Mouse (Mus musculus): ENCODE measurements at regions not wholly inside any gene's neighbourhood (a gene's known extent, or its start where the extent isn't known, plus 50 kb on each side); places are given as distances from the start of the nearest gene placed in this dataset.

- H3K36me3 ChIP-seq (ENCODE audit: control insufficient read depth, insufficient read depth): no peaks in the 10 kb centered on the region
- no peaks in the 10 kb centered on the region for H3K27me3 ChIP-seq (ENCODE audit: control insufficient read depth, insufficient read depth, insufficient read length)
- no peaks in the 10 kb centered on the region for H3K79me2 ChIP-seq (ENCODE audit: control insufficient read depth, insufficient read depth)
- TF ChIP-seq MYOD1 (IDR thresholded peaks at IDR 0.05; ENCODE audit: control insufficient read depth, insufficient read length, low read depth) (no peak), USF1 (IDR thresholded peaks at IDR 0.05; ENCODE audit: low read depth) (no peak), MYOG (IDR thresholded peaks at IDR 0.05; ENCODE audit: control insufficient read depth, extremely low read depth, insufficient read length) (no peak), MAX (IDR thresholded peaks at IDR 0.05) (no peak), CTCF (IDR thresholded peaks at IDR 0.05; ENCODE audit: control insufficient read depth, insufficient read depth, insufficient read length) (no peak)
- H3ac ChIP-seq (ENCODE audit: control insufficient read depth, insufficient read length, low read depth): no peak overlapping the region
- H3K4me3 ChIP-seq (ENCODE audit: insufficient read depth, poor library complexity, severe bottlenecking): no peak overlapping the region
- no peaks in the 10 kb centered on the region for H3K79me3 ChIP-seq (ENCODE audit: low read depth)
These were observed 343.8 kb downstream of the Tmem161b start for GRCm38 (mm10) chr13:84565644-84566532.

GRCm38 (mm10) chr13:84566533-84566832, 344.4 kb downstream of the Tmem161b start:
- Histone ChIP-seq H3K36me3 (ENCODE audit: control insufficient read depth, insufficient read depth) (no peaks in the 10 kb centered on the region), H3K27me3 (ENCODE audit: control insufficient read depth, insufficient read depth, insufficient read length) (no peaks in the 10 kb centered on the region), H3K79me3 (ENCODE audit: low read depth) (no peaks in the 10 kb centered on the region), H3K4me3 (ENCODE audit: insufficient read depth, poor library complexity, severe bottlenecking) (no peak overlapping the region), H3K79me2 (ENCODE audit: control insufficient read depth, insufficient read depth) (no peaks in the 10 kb centered on the region), H3ac (ENCODE audit: control insufficient read depth, insufficient read length, low read depth) (no peak overlapping the region)
- no peak for TF ChIP-seq MAX (IDR thresholded peaks at IDR 0.05)
- no peak for TF ChIP-seq FOSL1 (IDR thresholded peaks at IDR 0.05; ENCODE audit: insufficient read depth, low read length, poor library complexity, severe bottlenecking)
- TF ChIP-seq CTCF (IDR thresholded peaks at IDR 0.05; ENCODE audit: control insufficient read depth, insufficient read depth, insufficient read length): no peak
- TF ChIP-seq USF1 (IDR thresholded peaks at IDR 0.05; ENCODE audit: low read depth): no peak
- no peak for TF ChIP-seq CEBPB (IDR thresholded peaks at IDR 0.05; ENCODE audit: low read depth)
- no peak for TF ChIP-seq MYOD1 (IDR thresholded peaks at IDR 0.05; ENCODE audit: control insufficient read depth, insufficient read length, low read depth)
- no peak for TF ChIP-seq MYOG (IDR thresholded peaks at IDR 0.05; ENCODE audit: control insufficient read depth, extremely low read depth, insufficient read length)

- Histone ChIP-seq H3K4me3 (ENCODE audit: insufficient read depth, poor library complexity, severe bottlenecking) (no peak overlapping the region), H3K27me3 (ENCODE audit: control insufficient read depth, insufficient read depth, insufficient read length) (no peaks in the 10 kb centered on the region), H3K79me3 (ENCODE audit: low read depth) (no peaks in the 10 kb centered on the region), H3K79me2 (ENCODE audit: control insufficient read depth, insufficient read depth) (no peaks in the 10 kb centered on the region), H3ac (ENCODE audit: control insufficient read depth, insufficient read length, low read depth) (no peak overlapping the region), H3K36me3 (ENCODE audit: control insufficient read depth, insufficient read depth) (no peaks in the 10 kb centered on the region)
- TF ChIP-seq CTCF (IDR thresholded peaks at IDR 0.05; ENCODE audit: control insufficient read depth, insufficient read depth, insufficient read length): no peak
- no peak for TF ChIP-seq FOSL1 (IDR thresholded peaks at IDR 0.05; ENCODE audit: insufficient read depth, low read length, poor library complexity, severe bottlenecking)
- TF ChIP-seq MYOG (IDR thresholded peaks at IDR 0.05; ENCODE audit: control insufficient read depth, extremely low read depth, insufficient read length): no peak
- TF ChIP-seq USF1 (IDR thresholded peaks at IDR 0.05; ENCODE audit: low read depth): no peak
- TF ChIP-seq MYOD1 (IDR thresholded peaks at IDR 0.05; ENCODE audit: control insufficient read depth, insufficient read length, low read depth): no peak
- no peak for TF ChIP-seq CEBPB (IDR thresholded peaks at IDR 0.05; ENCODE audit: low read depth)
- no peak for TF ChIP-seq MAX (IDR thresholded peaks at IDR 0.05)
These were observed 347.3 kb downstream of the Tmem161b start for GRCm38 (mm10) chr13:84569371-84569770.

GRCm38 (mm10) chr13:84570206-84570605, 348.1 kb downstream of the Tmem161b start:
- Histone ChIP-seq H3K36me3 (ENCODE audit: control insufficient read depth, insufficient read depth) (no peaks in the 10 kb centered on the region), H3K4me3 (ENCODE audit: insufficient read depth, poor library complexity, severe bottlenecking) (no peak overlapping the region), H3ac (ENCODE audit: control insufficient read depth, insufficient read length, low read depth) (no peak overlapping the region), H3K27me3 (ENCODE audit: control insufficient read depth, insufficient read depth, insufficient read length) (no peaks in the 10 kb centered on the region), H3K79me2 (ENCODE audit: control insufficient read depth, insufficient read depth) (no peaks in the 10 kb centered on the region), H3K79me3 (ENCODE audit: low read depth) (no peaks in the 10 kb centered on the region)
- no peak for TF ChIP-seq FOSL1 (IDR thresholded peaks at IDR 0.05; ENCODE audit: insufficient read depth, low read length, poor library complexity, severe bottlenecking)
- TF ChIP-seq MYOG (IDR thresholded peaks at IDR 0.05; ENCODE audit: control insufficient read depth, extremely low read depth, insufficient read length): no peak
- no peak for TF ChIP-seq USF1 (IDR thresholded peaks at IDR 0.05; ENCODE audit: low read depth)
- no peak for TF ChIP-seq CTCF (IDR thresholded peaks at IDR 0.05; ENCODE audit: control insufficient read depth, insufficient read depth, insufficient read length)
- TF ChIP-seq MAX (IDR thresholded peaks at IDR 0.05): no peak
- no peak for TF ChIP-seq CEBPB (IDR thresholded peaks at IDR 0.05; ENCODE audit: low read depth)
- no peak for TF ChIP-seq MYOD1 (IDR thresholded peaks at IDR 0.05; ENCODE audit: control insufficient read depth, insufficient read length, low read depth)

- no peaks in the 10 kb centered on the region for H3K27me3 ChIP-seq (ENCODE audit: control insufficient read depth, insufficient read depth, insufficient read length)
- TF ChIP-seq MYOD1 (IDR thresholded peaks at IDR 0.05; ENCODE audit: control insufficient read depth, insufficient read length, low read depth) (no peak), CTCF (IDR thresholded peaks at IDR 0.05; ENCODE audit: control insufficient read depth, insufficient read depth, insufficient read length) (no peak), MYOG (IDR thresholded peaks at IDR 0.05; ENCODE audit: control insufficient read depth, extremely low read depth, insufficient read length) (no peak), MAX (IDR thresholded peaks at IDR 0.05) (no peak), CEBPB (IDR thresholded peaks at IDR 0.05; ENCODE audit: low read depth) (no peak), FOSL1 (IDR thresholded peaks at IDR 0.05; ENCODE audit: insufficient read depth, low read length, poor library complexity, severe bottlenecking) (no peak), USF1 (IDR thresholded peaks at IDR 0.05; ENCODE audit: low read depth) (no peak)
- H3ac ChIP-seq (ENCODE audit: control insufficient read depth, insufficient read length, low read depth): no peak overlapping the region
- no peaks in the 10 kb centered on the region for H3K79me3 ChIP-seq (ENCODE audit: low read depth)
- no peak overlapping the region for H3K4me3 ChIP-seq (ENCODE audit: insufficient read depth, poor library complexity, severe bottlenecking)
- H3K36me3 ChIP-seq (ENCODE audit: control insufficient read depth, insufficient read depth): no peaks in the 10 kb centered on the region
- H3K79me2 ChIP-seq (ENCODE audit: control insufficient read depth, insufficient read depth): no peaks in the 10 kb centered on the region
These were observed 349.1 kb downstream of the Tmem161b start for GRCm38 (mm10) chr13:84570984-84571844.
